Mouse (Mus musculus) hindbrain, embryonic 10.5 days (tissue): Measurements from ENCODE around the gene Ear6. TPM values are rescaled to one million over a fixed set of nuclear protein-coding genes. Genes with fewer than 3 reads are reported as not detected.

Experiments
- DNase-seq: peaks from one replicate; pipeline ENCODE4 v3.0.0-alpha.2; 2017; ENCODE audit warnings: low spot score
- H3K27ac ChIP-seq: fragments of 300-500 bp; sonication (generic); 2 replicates; pipeline ENCODE4 v1.5.1; 2016; ENCODE audit warnings: mild to moderate bottlenecking, moderate library complexity
- H3K27me3 ChIP-seq: fragments of 300-500 bp; sonication (generic); 2 replicates; pipeline ENCODE4 v1.6.1; 2016; ENCODE audit warnings: mild to moderate bottlenecking; ENCODE audit not compliant: poor library complexity, insufficient read depth, severe bottlenecking
- H3K36me3 ChIP-seq: fragments of 300-500 bp; sonication (generic); 2 replicates; pipeline ENCODE4 v1.6.1; 2016; ENCODE audit warnings: mild to moderate bottlenecking, moderate library complexity
- H3K4me1 ChIP-seq: fragments of 300-500 bp; sonication (generic); replicated peaks from 2 replicates; pipeline ENCODE4 v1.6.1; 2016; ENCODE audit warnings: mild to moderate bottlenecking
- H3K4me3 ChIP-seq: fragments of 300-500 bp; sonication (generic); 2 replicates; pipeline ENCODE4 v1.5.1; 2016; ENCODE audit warnings: mild to moderate bottlenecking, moderate library complexity
- H3K9me3 ChIP-seq: fragments of 300-500 bp; sonication (generic); 2 replicates; pipeline ENCODE4 v1.6.1; 2016; ENCODE audit warnings: mild to moderate bottlenecking, moderate library complexity
- WGBS: fragments of 180-500 bp; shearing (Covaris S2); methylation state at CpG from one replicate; pipeline ENCODE4 v1.1.7; 2016; 5-methylcytosine and 5-hydroxymethylcytosine counted together
- polyA plus RNA-seq: library from polyadenylated mRNA; unstranded; fragments of >200 nt; fragmentation: Nextera tagmentation; extraction: Ambion mirVana; gene quantifications from 2 replicates; pipeline ENCODE4 v1.2.1, GENCODE M21; 2016

The Ear6 gene
- polyA plus RNA-seq, 1 experiment from 2014 or later = not detected

GRCm38 (mm10) chr14:51877517-51877916, 24.0 kb downstream of the Ear6 start:
- DNase-seq = no peak
- Histone ChIP-seq H3K27me3 (no peaks in the 10 kb centered on the region), H3K9me3 (no peaks in the 10 kb centered on the region), H3K4me3 (no peak overlapping the region), H3K27ac (no peak overlapping the region), H3K4me1 (no peaks in the 10 kb centered on the region), H3K36me3 (no peaks in the 10 kb centered on the region)
- WGBS = 78% methylated on average over 3 of the region's 3 CpGs

GRCm38 (mm10) chr14:51883527-51884030, 30.1 kb downstream of the Ear6 start:
- Histone ChIP-seq H3K9me3 (no peaks in the 10 kb centered on the region), H3K27ac (peak overlapping the region; percentile 92), H3K4me1 (peaks cover 20% of the 10 kb centered on the region), H3K4me3 (peak overlapping the region; percentile 84), H3K27me3 (no peaks in the 10 kb centered on the region), H3K36me3 (peaks cover 22% of the 10 kb centered on the region)
- 1% methylated on average over 4 of the region's 4 CpGs for WGBS
- DNase-seq = peak; percentile 69

- peaks cover 20% of the 10 kb centered on the region for H3K4me1 ChIP-seq
- no peak for DNase-seq
- peaks cover 27% of the 10 kb centered on the region for H3K36me3 ChIP-seq
- H3K27ac ChIP-seq = peak overlapping the region; percentile 92
- no peaks in the 10 kb centered on the region for H3K9me3 ChIP-seq
- 2% methylated on average over 14 of the region's 14 CpGs for WGBS
- H3K27me3 ChIP-seq = no peaks in the 10 kb centered on the region
- H3K4me3 ChIP-seq = peak overlapping the region; percentile 84
Measured at GRCm38 (mm10) chr14:51884031-51884544, 30.6 kb downstream of the Ear6 start.

- peak; percentile 97 for DNase-seq
- Histone ChIP-seq H3K27me3 (no peaks in the 10 kb centered on the region), H3K4me1 (peaks cover 20% of the 10 kb centered on the region), H3K9me3 (no peaks in the 10 kb centered on the region), H3K27ac (peak within 1 kb of the TSS; percentile 92), H3K36me3 (peaks cover 34% of the 10 kb centered on the region), H3K4me3 (peak within 1 kb of the TSS; percentile 84)
- under 1% methylated on average over 43 of the region's 43 CpGs for WGBS
Measured at GRCm38 (mm10) chr14:51884598-51885331, 31.3 kb downstream of the Ear6 start, which contains the start of gene Mettl17. Mettl17 (plus strand) TSS chr14:51884842.

GRCm38 (mm10) chr14:51886051-51886450, 32.6 kb downstream of the Ear6 start:
- DNase-seq = no peak
- H3K4me3 ChIP-seq = peak overlapping the region; percentile 84
- 46% methylated on average over 6 of the region's 6 CpGs for WGBS
- peaks cover 20% of the 10 kb centered on the region for H3K4me1 ChIP-seq
- peaks cover 47% of the 10 kb centered on the region for H3K36me3 ChIP-seq
- no peak overlapping the region for H3K27ac ChIP-seq
- H3K9me3 ChIP-seq = no peaks in the 10 kb centered on the region
- H3K27me3 ChIP-seq = no peaks in the 10 kb centered on the region

GRCm38 (mm10) chr14:51889833-51890232, 36.3 kb downstream of the Ear6 start:
- no peak overlapping the region for H3K27ac ChIP-seq
- DNase-seq = no peak
- no peaks in the 10 kb centered on the region for H3K9me3 ChIP-seq
- peaks cover 64% of the 10 kb centered on the region for H3K36me3 ChIP-seq
- 90% methylated on average over 6 of the region's 6 CpGs for WGBS
- H3K4me1 ChIP-seq = peaks cover 20% of the 10 kb centered on the region
- no peak overlapping the region for H3K4me3 ChIP-seq
- H3K27me3 ChIP-seq = no peaks in the 10 kb centered on the region

- Histone ChIP-seq H3K4me3 (no peak within 1 kb of the TSS), H3K9me3 (no peaks in the 10 kb centered on the region), H3K4me1 (0 out of 2 replicates have a peak, but pooled peaks cover 4% of the 10 kb centered on the region), H3K36me3 (peaks cover 61% of the 10 kb centered on the region), H3K27ac (no peak within 1 kb of the TSS), H3K27me3 (no peaks in the 10 kb centered on the region)
- WGBS = 92% methylated on average over 9 of the region's 9 CpGs
- no peak for DNase-seq
Measured at GRCm38 (mm10) chr14:51892191-51892939, 38.9 kb downstream of the Ear6 start, which contains the start of gene Slc39a2. Slc39a2 (plus strand) TSS chr14:51892889.

- no peak overlapping the region for H3K27ac ChIP-seq
- H3K9me3 ChIP-seq = no peaks in the 10 kb centered on the region
- peaks cover 52% of the 10 kb centered on the region for H3K36me3 ChIP-seq
- WGBS = 34% methylated on average over 10 of the region's 10 CpGs
- H3K4me3 ChIP-seq = no peak overlapping the region
- 0 out of 2 replicates have a peak, but pooled peaks cover 4% of the 10 kb centered on the region for H3K4me1 ChIP-seq
- H3K27me3 ChIP-seq = no peaks in the 10 kb centered on the region
- no peak for DNase-seq
Measured at GRCm38 (mm10) chr14:51893094-51893794, 39.7 kb downstream of the Ear6 start.

GRCm38 (mm10) chr14:51893809-51894208, 40.3 kb downstream of the Ear6 start:
- DNase-seq = no peak
- Histone ChIP-seq H3K9me3 (no peaks in the 10 kb centered on the region), H3K27me3 (no peaks in the 10 kb centered on the region), H3K4me3 (no peak overlapping the region), H3K27ac (no peak overlapping the region), H3K36me3 (peaks cover 46% of the 10 kb centered on the region), H3K4me1 (0 out of 2 replicates have a peak, but pooled peaks cover 4% of the 10 kb centered on the region)
- WGBS = 50% methylated on average over 3 of the region's 3 CpGs

- H3K9me3 ChIP-seq = no peaks in the 10 kb centered on the region
- peaks cover 34% of the 10 kb centered on the region for H3K36me3 ChIP-seq
- no peak for DNase-seq
- H3K27me3 ChIP-seq = no peaks in the 10 kb centered on the region
- H3K4me3 ChIP-seq = no peak overlapping the region
- no peak overlapping the region for H3K27ac ChIP-seq
- H3K4me1 ChIP-seq = 0 out of 2 replicates have a peak, but pooled peaks cover 4% of the 10 kb centered on the region
- WGBS = 78% methylated on average over 14 of the region's 14 CpGs
Measured at GRCm38 (mm10) chr14:51895071-51895470, 41.6 kb downstream of the Ear6 start.

- H3K27me3 ChIP-seq = no peaks in the 10 kb centered on the region
- no peak overlapping the region for H3K4me3 ChIP-seq
- no peak for DNase-seq
- WGBS = 84% methylated on average over 6 of the region's 6 CpGs
- H3K36me3 ChIP-seq = peaks cover 24% of the 10 kb centered on the region
- H3K4me1 ChIP-seq = 0 out of 2 replicates have a peak, but pooled peaks cover 4% of the 10 kb centered on the region
- H3K27ac ChIP-seq = no peak overlapping the region
- no peaks in the 10 kb centered on the region for H3K9me3 ChIP-seq
Measured at GRCm38 (mm10) chr14:51896019-51896418, 42.5 kb downstream of the Ear6 start.

GRCm38 (mm10) chr14:51896539-51897170, 43.2 kb downstream of the Ear6 start:
- 86% methylated on average over 8 of the region's 8 CpGs for WGBS
- H3K4me1 ChIP-seq = 0 out of 2 replicates have a peak, but pooled peaks cover 4% of the 10 kb centered on the region
- H3K27me3 ChIP-seq = no peaks in the 10 kb centered on the region
- H3K9me3 ChIP-seq = no peaks in the 10 kb centered on the region
- H3K4me3 ChIP-seq = no peak overlapping the region
- no peak overlapping the region for H3K27ac ChIP-seq
- no peak for DNase-seq
- H3K36me3 ChIP-seq = peaks cover 18% of the 10 kb centered on the region
